Mouse (Mus musculus): Measurements from ENCODE around the gene Sell.

Gene Sell

GRCm38 (mm10) chr1:164132609-164133008, 70.8 kb downstream of the Sell start:
- DNase-seq (ENCODE audit: inconsistent ontology term): no peak

All from Muller cell, postnatal 12 days (primary cell).